Mouse (Mus musculus) hindbrain, embryonic 14.5 days (tissue): ENCODE results near the gene Cldn19. TPM values are rescaled to one million over a fixed set of nuclear protein-coding genes. Genes with fewer than 3 reads are reported as not detected.
"Not testable (repeated sequence)": the region's sequence is repeated elsewhere in the genome, so short reads cannot be mapped to it uniquely, and the experiment has no call there.

ENCODE experiments used
- ATAC-seq: fragments of 200-750 bp; cut with Nextera tagmentation; 2 replicates; pipeline ENCODE4 v1.8.0; 2017; ENCODE audit warnings: moderate number of reproducible peaks, mild to moderate bottlenecking, moderate TSS enrichment, moderate library complexity; ENCODE audit not compliant: low FRiP score
- DNase-seq: peaks from one replicate; pipeline ENCODE4 v3.0.0-alpha.2; 2015; ENCODE audit warnings: low spot score
- H3K27ac ChIP-seq: fragments of 300-500 bp; sonication (generic); 2 replicates; pipeline ENCODE4 v1.5.1; 2014; ENCODE audit warnings: mild to moderate bottlenecking, moderate library complexity
- H3K27me3 ChIP-seq: fragments of 300-500 bp; sonication (generic); 2 replicates; pipeline ENCODE4 v1.6.1; 2014; ENCODE audit warnings: mild to moderate bottlenecking, low read length, mixed read lengths; ENCODE audit not compliant: control insufficient read depth, insufficient read depth
- H3K36me3 ChIP-seq: fragments of 300-500 bp; sonication (generic); replicated peaks from 2 replicates; pipeline ENCODE4 v1.6.1; 2014; ENCODE audit not compliant: control insufficient read depth, insufficient read depth
- H3K4me1 ChIP-seq: fragments of 300-500 bp; sonication (generic); replicated peaks from 2 replicates; pipeline ENCODE4 v1.6.1; 2014; ENCODE audit warnings: antibody characterized with exemption, low read length, mixed read lengths; ENCODE audit not compliant: control insufficient read depth, insufficient read depth
- H3K4me2 ChIP-seq: fragments of 300-500 bp; sonication (generic); replicated peaks from 2 replicates; pipeline ENCODE4 v1.6.1; 2014; ENCODE audit warnings: mild to moderate bottlenecking, moderate library complexity
- H3K4me3 ChIP-seq: fragments of 300-500 bp; sonication (generic); replicated peaks from 2 replicates; pipeline ENCODE4 v1.5.1; 2014; ENCODE audit warnings: mild to moderate bottlenecking, low read length
- H3K9ac ChIP-seq: fragments of 300-500 bp; sonication (generic); 2 replicates; pipeline ENCODE4 v1.6.1; 2014
- H3K9me3 ChIP-seq: fragments of 300-500 bp; sonication (generic); 2 replicates; pipeline ENCODE4 v1.6.1; 2016; ENCODE audit warnings: low read length; ENCODE audit not compliant: control insufficient read depth
- WGBS: fragments of 180-500 bp; shearing (Covaris S2); extraction: QIAGEN DNeasy Blood & Tissue Kit; methylation state at CpG from one replicate; pipeline ENCODE4 v1.1.7; 2014; 5-methylcytosine and 5-hydroxymethylcytosine counted together
- polyA plus RNA-seq: library from polyadenylated mRNA; unstranded; fragments of >200 nt; fragmentation: Nextera tagmentation; extraction: Ambion mirVana; gene quantifications from 2 replicates; pipeline ENCODE4 v1.2.1, GENCODE M21; 2014

Cldn19 gene
- polyA plus RNA-seq, 1 experiment from 2014 or later = 1.4 TPM

DNA sequence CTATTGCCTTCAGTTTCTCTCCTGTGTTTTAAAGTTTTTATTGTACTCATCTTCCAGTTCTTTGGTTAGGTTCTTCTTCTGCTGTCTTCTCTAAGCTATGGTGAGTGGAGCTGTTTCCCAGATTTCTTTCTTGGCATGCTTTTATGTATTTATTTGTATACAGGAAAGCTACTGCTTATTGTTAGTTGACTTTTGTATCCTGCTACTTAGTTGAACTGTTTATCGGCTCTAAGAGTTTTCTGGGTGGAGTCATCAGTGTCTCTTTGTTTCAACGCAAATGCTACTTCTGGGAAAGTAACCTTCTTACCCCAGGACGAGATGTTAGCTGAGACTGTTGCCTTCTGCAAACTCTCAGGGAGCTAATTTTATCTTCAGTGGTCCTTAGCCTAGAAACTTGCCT is 8.2 kb downstream of the Cldn19 start:
- H3K36me3 ChIP-seq = 0 out of 2 replicates have a peak, but pooled peaks cover 6% of the 10 kb centered on the region

DNA sequence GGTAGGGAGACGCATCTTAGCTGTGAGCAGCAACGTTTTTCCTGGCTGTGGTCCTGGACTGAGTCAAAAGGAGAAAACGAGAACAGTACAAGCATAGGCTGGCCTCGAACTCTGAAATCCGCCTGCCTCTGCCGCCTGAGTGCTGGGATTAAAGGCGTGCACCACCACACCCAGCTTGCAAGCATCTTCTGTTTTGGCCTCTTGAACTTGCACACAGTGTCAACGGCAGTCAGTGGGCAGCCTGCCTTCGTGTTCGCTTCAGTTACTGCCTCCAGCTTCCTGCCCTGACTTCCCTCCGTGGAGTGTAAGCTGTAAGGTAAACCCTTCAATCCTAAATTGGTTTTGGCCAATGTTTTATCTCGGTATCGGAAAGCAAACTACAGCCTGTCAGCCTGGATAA is 11.4 kb downstream of the Cldn19 start:
- no peaks in the 10 kb centered on the region for H3K27me3 ChIP-seq
- peaks cover 30% of the 10 kb centered on the region for H3K36me3 ChIP-seq
- H3K9me3 ChIP-seq = no peaks in the 10 kb centered on the region
- no peaks in the 10 kb centered on the region for H3K4me1 ChIP-seq
- H3K4me3 ChIP-seq = no peak overlapping the region
- no peak for ATAC-seq
- H3K27ac ChIP-seq = no peak overlapping the region
- no peak overlapping the region for H3K4me2 ChIP-seq
- WGBS = 80% methylated on average over 13 of the region's 13 CpGs
- H3K9ac ChIP-seq = no peak overlapping the region
- DNase-seq = no peak

More for the DNA sequence above, 8.2 kb downstream of the Cldn19 start:
- Histone ChIP-seq H3K4me2 (no peak overlapping the region), H3K27ac (no peak overlapping the region), H3K27me3 (no peaks in the 10 kb centered on the region), H3K4me3 (no peak overlapping the region), H3K4me1 (no peaks in the 10 kb centered on the region), H3K9ac (no peak overlapping the region), H3K9me3 (no peaks in the 10 kb centered on the region)
- DNase-seq (no peak), ATAC-seq (no peak)
- 75% methylated on average over 3 of the region's 3 CpGs for WGBS

DNA sequence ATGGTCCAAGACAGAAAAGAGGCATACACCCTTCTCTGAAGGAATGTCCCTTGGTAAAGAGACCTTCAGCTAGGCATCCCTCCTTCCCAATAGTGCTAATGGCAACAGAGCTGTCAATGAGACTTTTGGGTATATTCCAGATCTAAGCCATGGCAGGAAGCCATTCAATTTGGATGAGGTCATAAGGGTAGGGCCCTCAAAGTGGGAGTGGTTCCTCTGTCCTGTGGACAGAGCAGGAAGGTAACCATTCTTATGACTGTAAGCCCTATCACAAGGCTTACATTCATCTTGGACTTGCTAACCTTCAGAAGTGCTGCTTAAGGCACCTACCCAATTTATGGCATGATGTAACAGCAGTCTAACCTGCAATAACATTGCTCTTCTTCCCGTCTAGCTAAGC is 19.4 kb downstream of the Cldn19 start:
- Histone ChIP-seq H3K4me2 (no peak overlapping the region), H3K4me1 (no peaks in the 10 kb centered on the region), H3K27me3 (no peaks in the 10 kb centered on the region), H3K27ac (no peak overlapping the region), H3K36me3 (peaks cover 97% of the 10 kb centered on the region), H3K4me3 (no peak overlapping the region), H3K9ac (no peak overlapping the region), H3K9me3 (no peaks in the 10 kb centered on the region)
- DNase-seq (no peak), ATAC-seq (no peak; the same call in 1 of the 2 replicates)
- 88% methylated on average over 1 of the region's 1 CpGs for WGBS

DNA sequence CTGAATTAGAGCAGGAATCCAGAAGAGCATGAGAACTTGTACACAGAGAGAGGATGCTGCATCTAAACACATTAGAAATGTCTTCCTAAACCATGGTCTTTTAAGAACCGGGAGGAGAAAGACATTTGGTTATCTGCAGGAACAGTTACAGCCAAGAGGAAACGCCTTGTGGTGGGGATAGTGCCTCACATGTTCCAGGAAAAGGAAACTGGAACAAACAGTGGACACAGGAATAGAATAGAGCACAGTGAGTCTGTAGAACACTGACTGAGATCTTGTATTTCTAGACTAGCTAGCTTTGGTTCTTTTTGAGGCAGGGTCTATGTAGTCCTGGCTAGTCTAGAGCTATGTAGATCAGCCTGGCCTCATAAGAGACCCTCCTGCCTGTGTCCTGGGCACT is 20.0 kb downstream of the Cldn19 start:
- Histone ChIP-seq H3K27me3 (no peaks in the 10 kb centered on the region), H3K4me3 (no peak overlapping the region), H3K9me3 (no peaks in the 10 kb centered on the region), H3K4me2 (no peak overlapping the region), H3K9ac (no peak overlapping the region), H3K27ac (no peak overlapping the region), H3K36me3 (peaks cover 97% of the 10 kb centered on the region), H3K4me1 (no peaks in the 10 kb centered on the region)
- DNase-seq (no peak), ATAC-seq (no peak)
- 83% methylated on average over 2 of the region's 2 CpGs for WGBS

DNA sequence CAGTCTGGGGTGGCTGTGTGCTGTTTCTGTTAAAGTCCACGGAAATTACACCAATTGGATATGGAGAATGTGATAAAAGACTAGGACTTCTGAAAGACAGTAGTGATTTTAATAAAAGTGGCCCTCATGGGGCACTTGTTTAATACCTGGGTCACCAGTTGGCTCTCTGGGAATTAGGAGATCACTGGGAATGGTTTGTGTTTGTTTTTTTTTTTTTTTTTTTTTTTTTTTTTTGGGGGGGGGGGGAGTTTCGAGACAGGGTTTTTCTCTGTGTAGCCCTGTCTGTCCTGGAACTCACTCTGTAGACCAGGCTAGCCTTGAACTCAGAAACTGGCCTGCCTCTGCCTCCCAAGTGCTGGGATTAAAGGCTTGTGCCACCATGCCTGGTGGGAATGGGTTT is 20.5 kb downstream of the Cldn19 start:
- no peak overlapping the region for H3K9ac ChIP-seq
- DNase-seq = no peak
- no peaks in the 10 kb centered on the region for H3K4me1 ChIP-seq
- peaks cover 97% of the 10 kb centered on the region for H3K36me3 ChIP-seq
- no peak overlapping the region for H3K4me2 ChIP-seq
- no peak overlapping the region for H3K27ac ChIP-seq
- 92% methylated on average over 2 of the region's 2 CpGs for WGBS
- no peak overlapping the region for H3K4me3 ChIP-seq
- H3K9me3 ChIP-seq = no peaks in the 10 kb centered on the region
- no peak for ATAC-seq
- H3K27me3 ChIP-seq = no peaks in the 10 kb centered on the region

DNA sequence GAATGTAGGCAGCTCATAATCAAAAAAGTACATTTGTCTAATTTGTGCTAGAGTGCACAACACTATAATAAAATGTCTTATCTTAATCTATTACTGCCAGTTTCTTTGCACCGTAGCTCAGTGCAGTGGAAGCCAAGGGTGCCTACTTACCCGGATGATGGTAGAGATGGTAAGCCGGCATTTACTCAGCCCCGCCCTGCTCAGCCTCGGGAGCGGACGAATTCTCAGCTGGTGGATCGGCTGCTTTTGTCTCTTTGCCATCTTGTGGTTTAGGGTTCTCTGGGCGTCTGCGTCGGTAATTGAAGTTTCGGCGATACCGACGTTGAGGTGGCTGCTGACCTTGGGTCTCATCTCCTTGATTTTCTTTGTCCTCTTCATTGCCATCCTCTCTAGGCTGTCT is 23.6 kb downstream of the Cldn19 start:
- not testable (repeated sequence) for ATAC-seq, H3K4me1 ChIP-seq, H3K4me3 ChIP-seq, H3K4me2 ChIP-seq, H3K9ac ChIP-seq, H3K9me3 ChIP-seq, H3K27me3 ChIP-seq, DNase-seq, H3K27ac ChIP-seq
- peaks cover 97% of the 10 kb centered on the region for H3K36me3 ChIP-seq
- whole genome bisulfite sequencing = 93% methylated on average over 15 of the region's 15 CpGs

DNA sequence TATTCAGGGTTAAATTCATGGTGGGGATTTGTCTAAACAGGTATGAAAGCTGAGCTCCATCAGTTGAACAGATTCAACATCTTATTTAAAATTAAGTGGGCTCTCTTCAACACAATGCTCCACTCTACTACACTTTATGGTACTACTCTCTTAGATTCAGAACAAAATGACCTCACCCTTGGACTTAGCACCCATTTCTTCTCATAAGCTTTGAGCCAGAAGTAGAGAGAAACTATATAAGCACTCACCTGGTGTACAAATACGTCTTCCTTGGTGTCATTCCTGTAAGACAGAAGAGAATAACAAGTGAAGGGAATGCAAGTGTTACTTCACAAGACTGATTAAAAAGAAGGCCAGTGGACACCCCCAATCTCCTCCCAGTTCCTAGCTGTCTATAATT is 29.6 kb downstream of the Cldn19 start:
- no peak overlapping the region for H3K9ac ChIP-seq
- no peak overlapping the region for H3K4me2 ChIP-seq
- ATAC-seq (no peak), DNase-seq (no peak)
- H3K36me3 ChIP-seq = peaks cover 64% of the 10 kb centered on the region
- no peaks in the 10 kb centered on the region for H3K9me3 ChIP-seq
- no peak overlapping the region for H3K4me3 ChIP-seq
- H3K27me3 ChIP-seq = no peaks in the 10 kb centered on the region
- WGBS = 93% methylated on average over 1 of the region's 1 CpGs
- no peak overlapping the region for H3K27ac ChIP-seq
- H3K4me1 ChIP-seq = peaks cover 4% of the 10 kb centered on the region; the same call in 1 of the 2 replicates

DNA sequence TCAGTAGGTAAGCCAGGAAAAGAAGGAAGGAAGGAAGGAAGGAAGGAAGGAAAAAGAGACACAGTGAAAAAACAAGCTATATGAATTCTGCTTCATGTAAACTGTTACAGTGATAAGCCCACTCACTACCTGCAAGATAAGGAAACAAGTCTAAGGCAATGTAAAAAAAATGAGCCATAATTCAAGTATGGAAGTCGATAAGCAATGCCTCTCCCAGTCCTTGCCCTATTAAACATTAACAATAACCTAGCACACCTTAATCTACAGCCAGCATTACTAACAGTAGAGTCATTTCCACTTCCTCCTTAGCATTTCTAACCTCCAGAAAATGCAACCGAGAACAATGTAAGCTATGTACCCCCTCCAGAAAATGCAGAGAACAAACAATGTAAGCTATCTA is 30.1 kb downstream of the Cldn19 start:
- peaks cover 5% of the 10 kb centered on the region for H3K4me1 ChIP-seq
- no peak for DNase-seq
- H3K9me3 ChIP-seq = no peaks in the 10 kb centered on the region
- H3K27ac ChIP-seq = no peak overlapping the region
- no peak for ATAC-seq
- WGBS = 83% methylated on average over 2 of the region's 2 CpGs
- no peaks in the 10 kb centered on the region for H3K27me3 ChIP-seq
- no peak overlapping the region for H3K4me2 ChIP-seq
- H3K4me3 ChIP-seq = no peak overlapping the region
- no peak overlapping the region for H3K9ac ChIP-seq
- peaks cover 59% of the 10 kb centered on the region for H3K36me3 ChIP-seq

DNA sequence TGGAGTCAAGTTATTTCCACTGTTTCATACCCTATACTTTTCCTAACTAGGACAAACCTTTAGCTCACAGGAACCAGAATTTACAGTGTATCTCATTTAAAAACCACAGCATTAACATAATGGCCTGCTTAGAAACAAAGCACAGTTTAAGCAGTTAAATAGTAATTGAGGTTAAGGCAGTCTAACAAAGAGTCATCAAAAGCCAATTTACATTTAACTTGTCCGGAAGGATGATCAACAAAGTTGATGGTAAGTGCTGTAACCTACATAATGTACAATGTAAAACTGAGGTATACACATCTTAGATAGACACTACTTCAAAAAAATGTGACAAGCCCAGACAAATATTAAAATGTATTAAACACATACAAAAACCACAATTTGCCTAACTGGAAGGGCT is 36.7 kb downstream of the Cldn19 start:
- peak overlapping the region; percentile 87 for H3K9ac ChIP-seq
- 82% methylated on average over 1 of the region's 1 CpGs for WGBS
- peaks cover 31% of the 10 kb centered on the region for H3K4me1 ChIP-seq
- peak overlapping the region; percentile 95 for H3K4me3 ChIP-seq
- DNase-seq = no peak
- H3K4me2 ChIP-seq = peak overlapping the region; percentile 70
- no peaks in the 10 kb centered on the region for H3K27me3 ChIP-seq
- H3K9me3 ChIP-seq = no peaks in the 10 kb centered on the region
- 0 out of 2 replicates have a peak overlapping the region, but pooled peaks have one; percentile 89 for H3K27ac ChIP-seq
- H3K36me3 ChIP-seq = peaks cover 23% of the 10 kb centered on the region
- no peak for ATAC-seq
